Mouse (Mus musculus) C2C12 (cell line): ENCODE data around the gene Pycr1. TPM values are rescaled to one million over a fixed set of nuclear protein-coding genes. Genes with fewer than 3 reads are reported as not detected.

ENCODE experiments used
- H3K27me3 ChIP-seq: one replicate; pipeline ENCODE4 v1.6.1; 2011; ENCODE audit not compliant: control insufficient read depth, insufficient read depth, insufficient read length
- H3K36me3 ChIP-seq: one replicate; pipeline ENCODE4 v1.6.1; 2011; ENCODE audit not compliant: control insufficient read depth, insufficient read depth
- H3K4me3 ChIP-seq: one replicate; pipeline ENCODE4 v1.5.1; 2011; ENCODE audit warnings: mild to moderate bottlenecking, control low read depth; ENCODE audit not compliant: poor library complexity, insufficient read depth, severe bottlenecking
- H3K79me2 ChIP-seq: one replicate; pipeline ENCODE4 v1.6.1; 2011; ENCODE audit not compliant: control insufficient read depth, insufficient read depth
- H3K79me3 ChIP-seq: one replicate; pipeline ENCODE4 v1.6.1; 2011; ENCODE audit warnings: low read depth, control low read depth
- H3ac ChIP-seq: one replicate; pipeline ENCODE3; 2011; ENCODE audit warnings: low read depth; ENCODE audit not compliant: control insufficient read depth, insufficient read length
- CEBPB ChIP-seq: IDR thresholded peaks from one replicate; pipeline ENCODE4 v1.6.1; 2011; ENCODE audit warnings: low read depth, mild to moderate bottlenecking, control low read depth, moderate library complexity
- CTCF ChIP-seq: IDR thresholded peaks from one replicate; pipeline ENCODE4 v1.5.1; 2011; ENCODE audit not compliant: control insufficient read depth, insufficient read depth, insufficient read length
- FOSL1 ChIP-seq: IDR thresholded peaks from one replicate; pipeline ENCODE4 v1.8.0; 2011; ENCODE audit warnings: mild to moderate bottlenecking, low read length; ENCODE audit not compliant: poor library complexity, insufficient read depth, severe bottlenecking
- MAX ChIP-seq: IDR thresholded peaks from one replicate; pipeline ENCODE4 v1.6.1; 2011; ENCODE audit warnings: mild to moderate bottlenecking, control low read depth
- MYOD1 ChIP-seq: IDR thresholded peaks from one replicate; pipeline ENCODE4 v1.6.1; 2011; ENCODE audit warnings: low read depth; ENCODE audit not compliant: control insufficient read depth, insufficient read length
- MYOG ChIP-seq: IDR thresholded peaks from one replicate; pipeline ENCODE4 v1.6.1; 2011; ENCODE audit not compliant: control insufficient read depth, insufficient read length; ENCODE audit errors: extremely low read depth
- USF1 ChIP-seq: IDR thresholded peaks from one replicate; pipeline ENCODE4 v1.6.1; 2011; ENCODE audit warnings: low read depth, mild to moderate bottlenecking, control low read depth, moderate library complexity
- polyA plus RNA-seq: library from polyadenylated mRNA; unstranded; fragments of >200 nt; fragmentation: generic; extraction: Trizol; gene quantifications from one replicate; pipeline ENCODE4 v1.2.1, GENCODE M21; 2012; ENCODE audit warnings: missing spikeins

Gene Pycr1
- polyA plus RNA-seq, 1 experiment = 16.1 TPM

DNA sequence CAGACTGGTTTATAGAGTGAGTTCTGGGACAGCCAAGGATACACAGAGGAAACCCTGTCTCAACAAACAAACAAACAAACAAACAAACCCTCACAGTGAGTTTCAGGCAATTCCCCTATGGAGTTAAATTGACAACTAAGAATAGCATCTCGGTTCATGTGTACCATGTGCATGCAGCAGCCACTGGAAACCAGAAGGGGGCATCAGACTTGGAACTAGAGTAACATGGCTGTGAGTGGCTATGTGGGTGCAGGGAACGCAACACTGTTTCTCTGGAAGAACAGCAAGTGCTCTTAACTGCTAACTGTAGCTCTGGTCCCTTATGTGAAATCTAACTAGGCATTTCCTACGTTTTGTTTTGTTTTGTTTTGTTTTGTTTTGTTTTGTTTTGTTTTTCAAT, 8.3 kb upstream of the Pycr1 start:
- no peak overlapping the region for H3ac ChIP-seq
- H3K27me3 ChIP-seq = peaks cover 15% of the 10 kb centered on the region
- no peaks in the 10 kb centered on the region for H3K79me3 ChIP-seq
- TF ChIP-seq MYOG = no peak
- no peak overlapping the region for H3K4me3 ChIP-seq
- no peaks in the 10 kb centered on the region for H3K36me3 ChIP-seq
- H3K79me2 ChIP-seq = no peaks in the 10 kb centered on the region

DNA sequence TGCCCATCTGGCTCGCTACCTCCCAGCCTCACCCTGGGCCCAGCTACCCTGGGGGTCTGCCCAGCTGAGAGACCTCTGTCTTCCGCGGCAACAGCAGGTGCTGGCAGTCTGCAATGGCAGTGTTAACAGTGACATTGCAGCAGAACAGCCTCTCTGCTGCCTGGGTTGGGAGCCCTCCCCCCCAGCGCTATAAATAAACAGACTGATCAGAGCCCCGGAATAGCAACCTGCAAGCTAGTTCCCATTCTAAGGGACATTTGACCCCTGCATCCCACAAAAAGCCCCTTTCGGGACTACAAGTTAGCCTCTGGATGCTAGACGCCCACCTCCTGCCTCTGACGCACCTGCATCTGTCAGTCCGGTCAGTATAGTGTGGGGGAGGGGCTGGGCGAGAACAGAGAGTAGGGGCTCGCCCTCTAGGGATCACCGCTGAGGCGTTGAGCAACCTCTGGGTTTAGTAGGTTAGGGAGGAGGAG, 4.5 kb upstream of the Pycr1 start, which contains the start of gene Myadml2:
TSS of gene Myadml2 (minus strand) at position 158 of the 476 bp plus-strand sequence.
- Histone ChIP-seq H3K4me3 (no peak within 1 kb of the TSS), H3K36me3 (no peaks in the 10 kb centered on the region), H3ac (no peak within 1 kb of the TSS), H3K79me2 (no peaks in the 10 kb centered on the region), H3K27me3 (no peaks in the 10 kb centered on the region), H3K79me3 (no peaks in the 10 kb centered on the region)
- TF ChIP-seq CTCF = no peak
- peak; percentile 21 for TF ChIP-seq MYOD1

DNA sequence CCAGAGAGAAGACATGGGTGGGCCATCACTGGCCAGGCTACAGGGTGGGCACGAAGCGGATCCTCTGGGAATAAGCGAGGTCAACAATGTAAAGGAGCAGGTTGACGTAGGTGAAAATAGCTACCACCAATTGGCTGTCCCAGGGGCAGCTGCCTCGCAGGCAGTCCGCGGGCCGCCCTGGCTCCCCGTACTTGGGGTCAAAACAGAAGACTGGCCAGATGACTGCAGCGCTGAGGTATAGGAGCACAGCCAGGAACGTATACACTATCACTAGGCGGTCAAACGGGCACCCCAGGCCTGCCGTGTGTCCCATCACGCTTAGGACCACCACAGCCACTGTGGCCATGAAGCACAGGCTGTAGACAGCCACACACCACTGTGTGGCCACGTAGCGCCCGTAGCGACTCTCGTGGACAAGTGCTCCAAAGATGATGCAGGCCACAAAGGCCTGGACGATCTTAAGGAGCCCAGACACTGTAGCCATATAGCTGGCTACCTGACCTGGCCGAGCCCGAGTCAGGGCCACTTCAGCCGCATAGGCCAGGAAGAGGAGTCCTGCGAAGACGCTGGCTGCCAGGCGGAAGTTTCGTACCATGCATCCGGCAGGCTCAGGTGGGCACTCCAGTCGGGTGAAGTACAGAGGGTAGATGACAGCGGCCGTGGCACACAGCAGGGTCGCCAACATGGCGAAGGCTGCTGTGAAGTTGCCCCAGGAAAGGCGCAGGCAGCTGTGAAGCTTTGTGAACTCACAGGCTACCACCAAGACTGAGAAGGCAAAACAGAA, 3.7 kb upstream of the Pycr1 start:
- no peak overlapping the region for H3K4me3 ChIP-seq
- TF ChIP-seq MYOD1 (no peak), CTCF (no peak), MYOG (no peak), MAX (no peak)

DNA sequence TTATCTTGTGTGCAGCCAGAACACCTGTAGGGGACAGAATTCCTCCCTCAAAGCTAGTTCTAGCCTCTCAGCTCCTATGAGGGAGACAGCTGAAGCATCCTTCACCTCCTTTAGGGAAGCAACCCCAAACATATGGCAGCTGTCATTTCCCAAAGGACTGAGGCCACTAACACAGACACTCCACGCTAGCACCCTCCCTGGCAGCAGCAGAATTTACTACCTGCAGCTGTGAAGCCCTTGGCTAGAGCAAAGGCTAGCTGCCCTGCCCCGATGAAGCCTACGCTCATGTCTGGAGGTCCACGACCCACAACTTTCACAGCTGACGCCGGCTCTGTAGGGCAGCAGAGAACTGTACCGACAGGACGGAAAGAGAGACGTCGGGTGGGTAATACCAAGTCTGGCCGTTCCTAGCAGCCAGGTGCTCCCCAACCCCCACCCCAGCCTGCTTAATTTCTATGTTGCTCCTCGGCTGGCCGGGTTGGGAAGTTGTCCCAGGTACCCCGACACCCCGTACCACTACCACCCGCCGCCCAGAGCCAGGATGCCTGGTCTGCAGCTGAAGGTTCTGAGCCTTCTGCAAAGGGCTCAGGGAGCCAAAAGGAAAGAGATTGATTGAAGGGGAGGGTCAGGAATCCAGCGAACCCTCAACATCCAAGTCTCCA, 499 bp downstream of the Pycr1 start:
- H3K36me3 ChIP-seq = no peaks in the 10 kb centered on the region
- H3K27me3 ChIP-seq = no peaks in the 10 kb centered on the region
- TF ChIP-seq FOSL1 = no peak
- no peak for TF ChIP-seq MYOG
- peak; percentile 52 for TF ChIP-seq MYOD1
- H3K79me3 ChIP-seq = no peaks in the 10 kb centered on the region
- no peaks in the 10 kb centered on the region for H3K79me2 ChIP-seq
- peak overlapping the region; percentile 30 for H3K4me3 ChIP-seq
- peak overlapping the region; percentile 60 for H3ac ChIP-seq

More for the DNA sequence above, 3.7 kb upstream of the Pycr1 start:
- Histone ChIP-seq H3ac (no peak overlapping the region), H3K27me3 (no peaks in the 10 kb centered on the region), H3K79me2 (no peaks in the 10 kb centered on the region), H3K79me3 (no peaks in the 10 kb centered on the region), H3K36me3 (no peaks in the 10 kb centered on the region)

DNA sequence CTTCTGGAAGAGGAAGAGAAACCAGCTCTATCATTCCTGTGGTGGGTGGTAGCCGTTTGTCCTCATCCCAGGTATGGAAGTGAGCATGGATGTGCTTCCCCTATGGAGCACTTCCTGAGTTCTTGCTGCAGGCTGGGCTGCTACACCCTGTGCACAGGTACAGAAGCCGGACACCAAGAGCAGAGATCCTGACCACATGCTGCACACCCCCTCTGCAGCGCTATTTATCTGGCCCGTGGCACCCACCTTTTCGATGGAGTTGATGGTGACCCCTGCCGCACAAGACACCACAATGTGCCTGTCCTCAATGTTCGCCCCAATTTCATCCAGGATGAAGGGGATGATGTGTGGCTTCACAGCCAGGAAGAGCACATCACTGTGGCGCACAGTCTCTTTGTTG, 1.7 kb downstream of the Pycr1 start:
- H3K79me3 ChIP-seq = no peaks in the 10 kb centered on the region
- H3K27me3 ChIP-seq = no peaks in the 10 kb centered on the region
- no peaks in the 10 kb centered on the region for H3K36me3 ChIP-seq
- no peak overlapping the region for H3K4me3 ChIP-seq
- no peaks in the 10 kb centered on the region for H3K79me2 ChIP-seq
- no peak overlapping the region for H3ac ChIP-seq
- TF ChIP-seq MYOG = no peak
- TF ChIP-seq USF1 = no peak
- TF ChIP-seq CTCF = no peak

DNA sequence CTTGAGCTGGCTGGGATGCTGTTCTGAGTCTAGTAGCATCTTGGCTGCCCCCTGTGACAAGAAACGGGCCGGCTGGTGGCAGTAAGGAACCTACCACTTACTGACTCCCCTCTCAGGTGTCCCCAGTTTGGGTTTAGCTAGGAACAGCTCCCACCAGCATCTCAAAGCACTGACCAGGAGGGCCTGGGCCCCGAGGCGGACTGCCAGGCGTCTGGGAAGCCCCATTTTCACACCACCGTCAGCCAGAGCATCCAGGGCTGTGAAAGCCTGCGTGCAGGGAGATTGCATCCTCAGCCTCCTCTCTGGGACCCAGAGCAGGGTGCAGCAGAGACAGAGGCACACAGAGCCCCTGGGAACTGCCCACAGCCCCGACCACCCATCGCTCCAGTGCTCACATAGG, 2.3 kb downstream of the Pycr1 start:
- Histone ChIP-seq H3K79me3 (no peaks in the 10 kb centered on the region), H3K27me3 (no peaks in the 10 kb centered on the region), H3K79me2 (peaks cover under 1% of the 10 kb centered on the region), H3K36me3 (no peaks in the 10 kb centered on the region), H3ac (no peak overlapping the region), H3K4me3 (no peak overlapping the region)
- no peak for TF ChIP-seq MAX
- TF ChIP-seq USF1 = no peak
- no peak for TF ChIP-seq MYOG
- TF ChIP-seq CTCF = no peak
- no peak for TF ChIP-seq CEBPB
- TF ChIP-seq MYOD1 = no peak

DNA sequence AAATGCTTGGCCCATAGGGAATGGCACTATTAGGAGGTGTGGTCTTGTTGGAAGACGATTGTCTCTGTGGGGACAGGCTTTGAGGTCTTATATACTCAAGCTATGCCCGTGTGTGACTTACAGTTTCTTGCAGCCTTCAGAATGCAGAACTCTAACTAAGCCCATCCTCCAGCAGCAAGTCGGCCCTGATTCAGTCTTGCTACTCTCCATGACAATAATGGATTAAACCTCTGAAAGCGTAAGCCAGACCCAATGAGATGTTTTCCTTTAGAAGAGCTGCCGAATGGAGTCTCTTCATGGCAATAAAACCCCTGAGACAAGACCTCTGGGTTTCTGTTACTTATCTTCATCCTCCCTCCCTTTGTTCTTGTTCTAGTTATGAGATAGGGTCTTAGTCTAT, 8.8 kb downstream of the Pycr1 start:
- no peaks in the 10 kb centered on the region for H3K27me3 ChIP-seq
- H3K36me3 ChIP-seq = no peaks in the 10 kb centered on the region
- no peak overlapping the region for H3ac ChIP-seq
- H3K79me3 ChIP-seq = peaks cover 38% of the 10 kb centered on the region
- TF ChIP-seq FOSL1 (no peak), CEBPB (no peak), MYOD1 (no peak), USF1 (no peak), MYOG (no peak)
- H3K4me3 ChIP-seq = no peak overlapping the region
- peaks cover 60% of the 10 kb centered on the region for H3K79me2 ChIP-seq
